Mouse (Mus musculus): Measurements from ENCODE around the gene Atp5s. TPM values are rescaled to one million over a fixed set of nuclear protein-coding genes. Genes with fewer than 3 reads are reported as not detected.

The Atp5s gene
- polyA plus RNA-seq, 1 experiment = 11.4 TPM

- WGBS = 65% methylated on average over 6 of the region's 6 CpGs
- no peaks in the 10 kb centered on the region; the same call in 1 of the 2 replicates for H3K4me1 ChIP-seq (ENCODE audit: control insufficient read depth, insufficient read depth, low read length)
- H3K27ac ChIP-seq (ENCODE audit: control insufficient read depth, insufficient read depth, low read depth, low read length, poor library complexity) = peak overlapping the region; percentile 78
- TF ChIP-seq CTCF (IDR thresholded peaks at IDR 0.05; ENCODE audit: control insufficient read depth, insufficient read depth, low read length) (no peak), POLR2A (IDR thresholded peaks at IDR 0.05; ENCODE audit: borderline replicate concordance, control insufficient read depth, low read depth, low read length) (no peak)
- H3K4me3 ChIP-seq (replicated peaks; ENCODE audit: control insufficient read depth, low read depth, low read length) = no peak overlapping the region
Observed at GRCm38 (mm10) chr12:69760014-69760413, 35.3 kb downstream of the Atp5s start.

DNA sequence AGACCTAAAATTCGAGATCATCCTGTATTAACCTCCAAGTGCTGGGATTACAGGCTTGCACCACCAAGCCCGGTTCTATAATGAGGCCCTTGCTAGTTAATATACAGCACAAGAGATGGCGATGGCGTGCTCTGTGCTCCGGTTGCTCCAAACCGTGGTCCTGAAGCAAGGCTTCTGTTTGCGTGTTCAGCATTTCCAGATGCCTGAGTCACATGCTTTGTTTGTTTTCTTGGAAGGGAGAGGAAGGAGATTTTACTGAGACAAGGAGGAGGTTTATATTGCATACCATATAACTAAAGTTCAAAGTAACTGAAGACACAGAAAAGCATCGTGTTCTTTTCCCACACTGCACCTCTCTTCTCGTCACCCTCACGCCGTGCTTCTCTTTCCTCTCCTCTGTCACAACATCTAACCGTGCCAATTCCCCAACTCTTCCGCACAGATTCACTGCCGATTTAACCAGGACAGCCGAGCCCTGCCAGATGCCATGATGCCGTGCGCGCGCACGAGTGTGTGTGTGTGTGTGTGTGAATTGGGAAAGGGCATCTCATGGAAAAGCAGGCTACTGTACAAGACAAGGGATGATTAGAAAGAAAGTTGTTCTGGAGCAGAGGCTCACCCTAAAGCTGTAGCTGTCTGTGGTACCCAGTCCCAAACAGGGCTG lies 36.1 kb downstream of the Atp5s start:
- H3K4me3 ChIP-seq (replicated peaks; ENCODE audit: control insufficient read depth, low read depth, low read length) = no peak overlapping the region
- WGBS = 88% methylated on average over 20 of the region's 20 CpGs
- peaks cover 2% of the 10 kb centered on the region for H3K4me1 ChIP-seq (ENCODE audit: control insufficient read depth, insufficient read depth, low read length)
- TF ChIP-seq POLR2A (IDR thresholded peaks at IDR 0.05; ENCODE audit: borderline replicate concordance, control insufficient read depth, low read depth, low read length) (no peak), CTCF (IDR thresholded peaks at IDR 0.05; ENCODE audit: control insufficient read depth, insufficient read depth, low read length) (no peak)
- H3K27ac ChIP-seq (ENCODE audit: control insufficient read depth, insufficient read depth, low read depth, low read length, poor library complexity) = peak overlapping the region; percentile 19; the same call in 1 of the 2 replicates

DNA sequence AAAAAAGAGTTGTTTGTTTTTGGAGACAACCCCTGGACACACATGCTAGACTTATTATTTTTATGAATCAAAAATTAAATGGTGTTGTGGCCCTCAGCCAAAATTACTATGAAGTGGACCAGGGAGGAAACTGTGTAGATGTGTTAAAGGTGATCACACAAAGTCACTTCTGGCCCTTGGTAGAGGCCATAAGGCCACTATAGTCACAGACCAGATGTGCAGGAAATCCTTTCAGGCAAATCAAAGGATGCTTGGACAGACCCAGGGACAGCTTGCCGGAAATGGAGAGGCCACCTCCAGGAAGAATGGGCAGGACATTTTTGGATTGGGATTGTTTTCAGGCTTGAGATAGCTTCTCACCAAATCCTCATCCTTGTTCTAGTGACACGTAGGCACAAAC lies 36.9 kb downstream of the Atp5s start:
- TF ChIP-seq POLR2A (IDR thresholded peaks at IDR 0.05; ENCODE audit: borderline replicate concordance, control insufficient read depth, low read depth, low read length) (no peak), CTCF (IDR thresholded peaks at IDR 0.05; ENCODE audit: control insufficient read depth, insufficient read depth, low read length) (no peak)
- H3K27ac ChIP-seq (ENCODE audit: control insufficient read depth, insufficient read depth, low read depth, low read length, poor library complexity) = no peak overlapping the region
- H3K4me3 ChIP-seq (replicated peaks; ENCODE audit: control insufficient read depth, low read depth, low read length) = no peak overlapping the region
- 91% methylated on average over 2 of the region's 2 CpGs for WGBS
- peaks cover 4% of the 10 kb centered on the region for H3K4me1 ChIP-seq (ENCODE audit: control insufficient read depth, insufficient read depth, low read length)

GRCm38 (mm10) chr12:69765543-69765942 lies 40.8 kb downstream of the Atp5s start:
- Histone ChIP-seq H3K4me1 (ENCODE audit: control insufficient read depth, insufficient read depth, low read length) (peaks cover 5% of the 10 kb centered on the region), H3K27ac (ENCODE audit: control insufficient read depth, insufficient read depth, low read depth, low read length, poor library complexity) (no peak overlapping the region), H3K4me3 (replicated peaks; ENCODE audit: control insufficient read depth, low read depth, low read length) (no peak overlapping the region)
- TF ChIP-seq POLR2A (IDR thresholded peaks at IDR 0.05; ENCODE audit: borderline replicate concordance, control insufficient read depth, low read depth, low read length) (no peak), CTCF (IDR thresholded peaks at IDR 0.05; ENCODE audit: control insufficient read depth, insufficient read depth, low read length) (no peak)
- whole genome bisulfite sequencing = 85% methylated on average over 9 of the region's 9 CpGs

- H3K27ac ChIP-seq (ENCODE audit: control insufficient read depth, insufficient read depth, low read depth, low read length, poor library complexity) = peak overlapping the region; percentile 5; the same call in 1 of the 2 replicates
- TF ChIP-seq POLR2A (IDR thresholded peaks at IDR 0.05; ENCODE audit: borderline replicate concordance, control insufficient read depth, low read depth, low read length) = no peak
- TF ChIP-seq CTCF (IDR thresholded peaks at IDR 0.05; ENCODE audit: control insufficient read depth, insufficient read depth, low read length) = no peak
- no peak overlapping the region for H3K4me3 ChIP-seq (replicated peaks; ENCODE audit: control insufficient read depth, low read depth, low read length)
- WGBS = 73% methylated on average over 10 of the region's 10 CpGs
- H3K4me1 ChIP-seq (ENCODE audit: control insufficient read depth, insufficient read depth, low read length) = peaks cover 5% of the 10 kb centered on the region
Observed at GRCm38 (mm10) chr12:69766185-69766904, 41.6 kb downstream of the Atp5s start.

DNA sequence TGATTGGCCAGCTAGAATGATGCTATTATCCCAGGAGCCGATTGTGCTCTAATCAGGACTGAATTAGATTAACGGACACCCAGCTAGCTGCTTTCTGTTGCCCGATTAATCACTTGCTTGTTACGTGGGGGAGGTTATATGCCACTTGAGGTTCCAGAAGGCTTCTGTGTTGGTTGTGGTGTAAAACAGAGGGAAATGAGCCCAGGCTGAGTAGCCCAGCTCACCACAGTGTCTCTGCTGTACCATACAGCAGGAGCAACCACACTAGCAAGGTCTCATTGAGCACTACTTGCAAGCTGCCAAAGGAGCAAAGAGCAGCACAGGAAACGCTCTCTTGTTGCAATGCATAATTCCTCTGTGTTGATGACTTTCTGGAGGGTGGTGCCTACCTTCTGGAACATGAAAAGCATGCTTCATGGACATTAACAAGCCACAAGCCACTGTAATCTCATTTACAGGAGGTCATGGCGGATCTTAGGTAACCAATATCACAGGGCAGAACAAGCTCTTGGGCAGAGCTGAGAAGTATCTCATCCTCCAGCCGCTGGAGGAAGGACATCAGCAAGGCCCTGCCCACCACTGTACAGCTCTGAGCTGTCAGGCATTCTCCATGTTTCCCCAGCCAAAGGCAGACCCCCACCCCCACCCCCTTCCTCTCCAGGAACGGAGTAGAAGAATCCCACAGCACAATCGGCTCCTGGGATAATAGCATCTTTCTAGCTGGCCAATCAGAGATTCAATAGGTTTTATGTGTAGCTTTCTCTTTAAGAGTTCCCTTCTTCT lies 42.9 kb downstream of the Atp5s start:
- TF ChIP-seq POLR2A (IDR thresholded peaks at IDR 0.05; ENCODE audit: borderline replicate concordance, control insufficient read depth, low read depth, low read length) = no peak
- no peak for TF ChIP-seq CTCF (IDR thresholded peaks at IDR 0.05; ENCODE audit: control insufficient read depth, insufficient read depth, low read length)
- peaks cover 5% of the 10 kb centered on the region for H3K4me1 ChIP-seq (ENCODE audit: control insufficient read depth, insufficient read depth, low read length)
- no peak overlapping the region; the same call in 1 of the 2 replicates for H3K27ac ChIP-seq (ENCODE audit: control insufficient read depth, insufficient read depth, low read depth, low read length, poor library complexity)
- WGBS = 71% methylated on average over 9 of the region's 9 CpGs
- H3K4me3 ChIP-seq (replicated peaks; ENCODE audit: control insufficient read depth, low read depth, low read length) = no peak overlapping the region

- TF ChIP-seq CTCF (IDR thresholded peaks at IDR 0.05; ENCODE audit: control insufficient read depth, insufficient read depth, low read length) = no peak
- TF ChIP-seq POLR2A (IDR thresholded peaks at IDR 0.05; ENCODE audit: borderline replicate concordance, control insufficient read depth, low read depth, low read length) = no peak
- H3K27ac ChIP-seq (ENCODE audit: control insufficient read depth, insufficient read depth, low read depth, low read length, poor library complexity) = no peak overlapping the region
- H3K4me1 ChIP-seq (ENCODE audit: control insufficient read depth, insufficient read depth, low read length) = peaks cover 5% of the 10 kb centered on the region
- no peak overlapping the region for H3K4me3 ChIP-seq (replicated peaks; ENCODE audit: control insufficient read depth, low read depth, low read length)
- WGBS = 51% methylated on average over 2 of the region's 2 CpGs
Observed at GRCm38 (mm10) chr12:69768841-69769240, 44.1 kb downstream of the Atp5s start.

Measured in bone marrow, adult 2 months (tissue).